Mouse (Mus musculus) forebrain, embryonic 10.5 days (tissue): Measurements from ENCODE around the gene Polr1b. TPM values are rescaled to one million over a fixed set of nuclear protein-coding genes. Genes with fewer than 3 reads are reported as not detected.

Experiments
- DNase-seq: peaks from one replicate; pipeline ENCODE4 v3.0.0-alpha.2; 2017; ENCODE audit warnings: low spot score; ENCODE audit errors: extremely low spot score
- H3K27ac ChIP-seq: fragments of 300-500 bp; sonication (generic); 2 replicates; pipeline ENCODE4 v1.5.1; 2016; ENCODE audit warnings: mild to moderate bottlenecking
- H3K27me3 ChIP-seq: fragments of 300-500 bp; sonication (generic); 2 replicates; pipeline ENCODE4 v1.6.1; 2016; ENCODE audit warnings: mild to moderate bottlenecking; ENCODE audit not compliant: poor library complexity, severe bottlenecking
- H3K36me3 ChIP-seq: fragments of 300-500 bp; sonication (generic); replicated peaks from 2 replicates; pipeline ENCODE4 v1.6.1; 2016; ENCODE audit warnings: mild to moderate bottlenecking, moderate library complexity
- H3K4me1 ChIP-seq: fragments of 300-500 bp; sonication (generic); 2 replicates; pipeline ENCODE4 v1.6.1; 2016
- H3K4me3 ChIP-seq: fragments of 300-500 bp; sonication (generic); 2 replicates; pipeline ENCODE4 v1.5.1; 2016; ENCODE audit warnings: mild to moderate bottlenecking, moderate library complexity
- H3K9me3 ChIP-seq: fragments of 300-500 bp; sonication (generic); 2 replicates; pipeline ENCODE4 v1.6.1; 2016; ENCODE audit warnings: mild to moderate bottlenecking, moderate library complexity
- WGBS: fragments of 180-500 bp; shearing (Covaris S2); methylation state at CpG from one replicate; pipeline ENCODE4 v1.1.7; 2016; 5-methylcytosine and 5-hydroxymethylcytosine counted together
- polyA plus RNA-seq: library from polyadenylated mRNA; unstranded; fragments of >200 nt; fragmentation: Nextera tagmentation; extraction: Ambion mirVana; gene quantifications from 2 replicates; pipeline ENCODE4 v1.2.1, GENCODE M21; 2016

Polr1b gene
- polyA plus RNA-seq = 47.6 and 48.8 TPM in 2 replicates

DNA sequence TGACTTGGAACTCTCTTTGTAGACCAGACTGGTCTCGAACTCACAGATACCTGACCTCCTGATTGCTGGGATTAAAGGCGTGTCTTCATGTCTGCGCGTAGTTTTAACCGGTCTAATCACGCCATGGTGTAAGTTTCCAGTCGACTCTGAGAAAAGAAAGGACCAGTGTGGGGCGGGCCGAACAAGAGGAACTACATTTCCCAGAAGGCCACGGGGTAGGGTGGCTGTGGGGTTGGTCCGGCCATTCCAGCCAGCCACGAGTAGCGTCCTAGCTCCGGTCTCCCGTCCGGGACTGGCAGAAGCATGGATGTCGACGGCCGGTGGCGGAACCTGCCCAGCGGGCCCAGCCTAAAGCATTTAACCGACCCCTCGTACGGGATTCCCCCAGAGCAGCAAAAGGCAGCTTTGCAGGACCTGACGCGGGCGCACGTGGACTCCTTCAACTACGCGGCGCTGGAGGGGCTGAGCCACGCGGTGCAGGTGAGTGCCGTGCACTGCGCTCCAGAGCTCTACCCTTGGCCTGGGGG lies at the start of gene Polr1b:
Gene Polr1b, plus strand, starts transcription at position 212 of the 527 bp plus-strand sequence.
- peaks cover 4% of the 10 kb centered on the region; the same call in 1 of the 2 replicates for H3K9me3 ChIP-seq
- peaks cover 17% of the 10 kb centered on the region for H3K4me1 ChIP-seq
- peak within 1 kb of the TSS; percentile 87 for H3K4me3 ChIP-seq
- peak; percentile 93 for DNase-seq
- H3K27ac ChIP-seq = peak within 1 kb of the TSS; percentile 89
- H3K36me3 ChIP-seq = peaks cover 34% of the 10 kb centered on the region
- WGBS = under 1% methylated on average over 35 of the region's 35 CpGs
- H3K27me3 ChIP-seq = no peaks in the 10 kb centered on the region

DNA sequence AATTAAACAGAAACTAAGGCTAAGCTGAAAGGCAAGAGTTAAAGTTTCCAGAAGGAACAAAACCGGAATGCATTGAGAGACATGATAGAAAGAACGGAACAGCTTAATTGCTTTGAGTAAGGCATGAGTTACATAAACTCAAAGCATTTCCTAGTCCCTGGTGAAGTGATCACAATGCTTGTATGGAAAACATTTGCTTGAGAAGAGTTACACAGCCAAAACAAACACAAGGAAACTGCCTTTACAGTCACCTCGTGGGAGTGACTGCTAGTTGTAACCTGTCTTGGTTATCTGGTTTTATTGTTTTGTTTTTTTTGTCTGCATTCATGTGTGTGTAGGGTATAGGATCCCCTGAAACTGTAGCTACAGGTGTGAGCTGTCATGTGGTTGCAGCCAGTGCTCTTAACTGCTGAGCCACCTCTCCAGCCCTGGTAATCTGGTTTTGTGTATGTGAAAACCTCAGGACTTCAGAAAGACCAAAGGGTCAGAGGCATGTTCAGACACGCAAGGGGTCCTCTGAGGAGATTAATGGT lies 48.3 kb upstream of the Polr1b start:
- no peak overlapping the region for H3K4me3 ChIP-seq
- no peak for DNase-seq
- H3K27me3 ChIP-seq = no peaks in the 10 kb centered on the region
- H3K27ac ChIP-seq = no peak overlapping the region
- WGBS = 86% methylated on average over 4 of the region's 4 CpGs
- peaks cover 8% of the 10 kb centered on the region; the same call in 1 of the 2 replicates for H3K9me3 ChIP-seq
- H3K36me3 ChIP-seq = no peaks in the 10 kb centered on the region
- no peaks in the 10 kb centered on the region for H3K4me1 ChIP-seq

DNA sequence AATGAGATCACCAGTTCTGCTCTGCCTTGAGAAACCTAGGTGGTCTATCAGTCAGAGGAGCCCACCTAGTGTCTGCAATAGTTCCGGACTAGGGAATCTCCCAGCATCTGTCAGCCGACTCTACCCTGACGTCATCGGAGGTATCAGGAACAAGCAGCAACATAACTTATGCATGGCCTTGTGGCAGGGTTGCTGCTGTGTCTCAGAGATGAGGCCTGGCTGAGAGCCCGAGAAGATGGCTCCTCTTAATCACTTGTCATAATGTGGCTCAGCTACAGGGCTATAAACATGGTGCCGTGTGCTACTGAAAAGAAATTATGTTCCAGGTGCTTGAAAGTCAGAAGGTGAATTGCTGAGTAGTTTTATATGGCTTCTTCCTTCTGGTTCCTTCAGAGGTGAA lies 45.1 kb upstream of the Polr1b start:
- no peaks in the 10 kb centered on the region for H3K4me1 ChIP-seq
- no peaks in the 10 kb centered on the region for H3K27me3 ChIP-seq
- WGBS = 92% methylated on average over 6 of the region's 6 CpGs
- H3K36me3 ChIP-seq = no peaks in the 10 kb centered on the region
- H3K27ac ChIP-seq = no peak overlapping the region
- no peak for DNase-seq
- peaks cover 19% of the 10 kb centered on the region for H3K9me3 ChIP-seq
- no peak overlapping the region for H3K4me3 ChIP-seq

DNA sequence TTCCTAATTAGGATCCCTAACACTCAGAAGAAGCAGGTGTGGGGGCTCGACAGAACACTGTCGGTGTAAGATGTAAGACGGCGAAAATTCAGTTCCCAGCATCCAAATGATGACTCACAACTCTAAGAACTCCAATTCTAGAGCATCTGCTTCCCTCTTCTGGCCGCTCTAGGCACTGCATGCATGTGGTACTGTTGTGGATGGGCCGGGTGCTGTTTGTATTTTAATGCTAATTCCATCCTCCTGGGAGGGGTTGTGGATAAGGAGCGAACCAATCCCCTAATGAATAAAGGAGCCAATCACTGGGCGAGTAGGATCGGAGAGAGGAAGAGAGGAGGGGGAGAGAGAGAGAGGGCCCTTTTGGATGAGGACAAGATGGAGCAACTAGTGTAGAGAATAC lies 44.2 kb upstream of the Polr1b start:
- no peak for DNase-seq
- Histone ChIP-seq H3K9me3 (peaks cover 19% of the 10 kb centered on the region), H3K4me1 (no peaks in the 10 kb centered on the region), H3K4me3 (no peak overlapping the region), H3K27me3 (no peaks in the 10 kb centered on the region), H3K27ac (no peak overlapping the region), H3K36me3 (no peaks in the 10 kb centered on the region)
- WGBS = 40% methylated on average over 9 of the region's 9 CpGs

DNA sequence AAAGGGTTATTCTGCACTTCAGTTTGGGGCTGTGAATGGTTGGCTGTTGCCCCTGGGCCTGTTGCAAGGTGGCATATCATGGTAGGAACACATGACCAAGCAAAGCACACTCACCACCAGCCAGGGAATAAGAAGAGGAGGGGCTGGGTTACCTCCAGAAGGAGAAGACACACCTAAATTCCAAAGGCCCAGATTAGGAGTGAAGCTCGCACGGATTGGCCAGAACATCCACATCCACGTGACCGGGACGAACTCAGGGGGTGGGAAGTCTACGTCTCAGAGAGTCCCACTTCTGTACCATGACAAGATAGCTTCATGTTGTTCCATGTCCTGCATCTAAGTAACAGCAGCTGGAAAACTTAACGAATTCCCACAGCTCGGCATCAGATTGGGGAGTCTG lies 43.5 kb upstream of the Polr1b start:
- H3K27ac ChIP-seq = no peak overlapping the region
- DNase-seq = no peak
- peaks cover 19% of the 10 kb centered on the region for H3K9me3 ChIP-seq
- 96% methylated on average over 8 of the region's 8 CpGs for WGBS
- H3K36me3 ChIP-seq = no peaks in the 10 kb centered on the region
- no peaks in the 10 kb centered on the region for H3K27me3 ChIP-seq
- no peak overlapping the region for H3K4me3 ChIP-seq
- H3K4me1 ChIP-seq = no peaks in the 10 kb centered on the region

DNA sequence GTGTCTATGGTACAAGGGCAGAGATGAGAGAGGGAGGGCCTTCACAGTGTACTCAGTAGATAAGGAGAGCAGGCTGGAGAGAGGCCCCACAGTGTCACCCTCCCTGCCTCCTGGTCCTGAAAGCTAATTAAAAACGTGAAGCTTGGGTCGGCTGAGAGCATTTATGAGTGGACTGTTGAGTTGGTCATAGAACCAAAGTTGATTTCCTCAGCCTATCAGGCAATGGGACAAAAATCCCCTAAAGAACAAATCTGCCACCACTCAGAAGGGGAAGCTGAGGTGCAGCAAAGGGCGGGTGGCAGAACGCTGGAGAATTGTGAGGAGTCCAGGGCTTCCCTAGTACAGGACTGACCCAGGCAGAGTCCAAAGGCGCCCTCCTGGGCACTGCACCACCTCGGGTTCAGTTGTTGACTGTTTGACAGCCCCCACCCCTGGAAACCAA lies 42.9 kb upstream of the Polr1b start:
- Histone ChIP-seq H3K4me3 (no peak overlapping the region), H3K36me3 (no peaks in the 10 kb centered on the region), H3K27ac (no peak overlapping the region), H3K27me3 (no peaks in the 10 kb centered on the region), H3K4me1 (no peaks in the 10 kb centered on the region), H3K9me3 (peaks cover 19% of the 10 kb centered on the region)
- no peak for DNase-seq
- 88% methylated on average over 6 of the region's 6 CpGs for WGBS

DNA sequence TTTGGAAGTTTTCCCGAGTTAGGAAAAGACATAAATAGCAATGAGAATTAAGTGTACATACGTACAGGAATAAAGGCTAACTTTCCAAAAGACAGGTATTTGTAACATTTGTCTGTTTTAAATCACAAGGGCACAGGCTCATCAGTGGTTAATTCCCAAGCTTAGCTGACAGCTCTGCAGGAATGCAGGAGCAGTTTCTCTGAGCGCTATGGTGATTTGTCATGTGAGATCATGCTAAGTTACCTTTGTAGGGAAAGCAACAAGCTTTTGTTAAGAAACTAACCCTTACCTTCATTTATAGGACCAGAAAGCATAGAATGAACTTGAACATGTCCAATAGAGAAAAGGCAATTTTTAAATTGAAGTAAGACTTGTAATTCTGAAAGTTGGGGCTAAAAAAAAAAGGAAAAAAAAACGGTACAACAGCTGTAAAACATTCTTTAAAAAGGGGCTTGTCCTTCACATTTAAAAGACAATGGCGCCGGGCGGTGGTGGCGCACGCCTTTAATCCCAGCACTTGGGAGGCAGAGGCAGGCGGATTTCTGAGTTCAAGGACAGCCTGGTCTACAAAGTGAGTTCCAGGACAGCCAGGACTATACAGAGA lies 39.2 kb upstream of the Polr1b start:
- 84% methylated on average over 10 of the region's 10 CpGs for WGBS
- no peaks in the 10 kb centered on the region for H3K36me3 ChIP-seq
- peaks cover 13% of the 10 kb centered on the region for H3K4me1 ChIP-seq
- no peaks in the 10 kb centered on the region for H3K27me3 ChIP-seq
- H3K27ac ChIP-seq = no peak overlapping the region
- no peak for DNase-seq
- H3K9me3 ChIP-seq = peaks cover 13% of the 10 kb centered on the region
- no peak overlapping the region for H3K4me3 ChIP-seq

DNA sequence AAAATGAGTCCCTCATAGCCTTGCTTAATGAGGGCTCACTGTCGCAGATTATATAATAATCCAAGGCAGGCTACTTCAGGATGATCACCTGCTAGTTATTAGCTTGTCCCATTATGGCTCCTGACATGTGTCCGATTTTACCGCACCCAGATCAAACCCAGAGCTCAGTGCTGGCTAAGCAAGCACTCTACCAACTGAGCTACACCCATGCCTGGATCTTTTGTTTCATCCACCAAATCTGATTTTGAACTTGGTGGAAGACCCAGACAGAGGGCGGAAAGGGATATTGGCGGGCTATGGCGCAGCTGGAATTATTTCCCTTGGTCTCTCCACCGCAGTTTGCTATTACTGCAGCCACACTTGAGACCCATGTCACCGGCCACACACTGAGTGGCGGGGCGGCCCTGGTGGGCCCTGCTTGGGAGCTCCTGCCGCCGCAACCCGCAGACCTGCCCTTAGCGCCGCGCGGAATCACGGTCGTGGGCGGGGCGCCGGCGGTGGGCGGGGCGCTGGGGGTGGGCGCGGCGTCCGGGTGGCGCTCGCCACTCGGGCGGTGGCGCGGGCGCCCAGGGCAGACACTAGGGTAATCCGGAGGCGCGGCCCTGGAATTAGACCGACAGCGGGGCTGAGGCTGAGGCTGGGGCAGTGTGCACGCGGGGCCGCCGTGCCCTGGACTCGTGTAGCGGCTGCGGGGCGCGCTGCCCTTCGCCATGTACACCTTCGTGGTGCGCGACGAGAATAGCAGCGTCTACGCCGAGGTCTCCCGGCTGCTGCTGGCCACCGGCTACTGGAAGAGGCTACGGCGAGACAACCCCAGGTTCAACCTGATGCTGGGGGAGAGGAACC lies 35.1 kb upstream of the Polr1b start, which contains the start of gene Ttl:
Gene Ttl, plus strand, starts transcription at position 506 of the 846 bp plus-strand sequence.
- DNase-seq = peak; percentile 78
- peaks cover 25% of the 10 kb centered on the region for H3K4me1 ChIP-seq
- peaks cover 21% of the 10 kb centered on the region for H3K36me3 ChIP-seq
- peak within 1 kb of the TSS; percentile 90 for H3K27ac ChIP-seq
- H3K9me3 ChIP-seq = peaks cover 6% of the 10 kb centered on the region; the same call in 1 of the 2 replicates
- H3K4me3 ChIP-seq = peak within 1 kb of the TSS; percentile 90
- 1% methylated on average over 62 of the region's 62 CpGs for WGBS
- no peaks in the 10 kb centered on the region for H3K27me3 ChIP-seq

DNA sequence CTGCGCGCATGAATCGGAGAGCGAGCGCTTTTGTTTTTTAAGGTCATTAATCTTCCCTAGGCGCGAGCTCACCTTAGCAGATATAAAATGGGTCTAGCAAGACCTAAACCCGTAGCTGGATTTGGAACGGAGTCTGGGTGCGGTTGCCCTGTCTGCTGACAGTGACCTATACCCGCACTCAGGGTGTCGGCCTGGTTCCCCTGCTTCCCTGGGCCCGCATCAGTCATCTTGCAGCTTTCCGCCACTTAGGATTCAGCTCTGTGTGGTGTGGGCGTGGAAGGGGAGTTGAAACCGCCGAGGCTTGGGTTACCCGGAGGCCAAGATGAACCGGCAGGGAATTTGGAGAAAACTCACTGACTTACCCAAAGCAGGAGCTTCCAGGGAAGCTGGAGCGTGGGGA lies 34.5 kb upstream of the Polr1b start:
- under 1% methylated on average over 20 of the region's 20 CpGs for WGBS
- Histone ChIP-seq H3K4me1 (peaks cover 25% of the 10 kb centered on the region), H3K4me3 (peak overlapping the region; percentile 90), H3K36me3 (peaks cover 21% of the 10 kb centered on the region), H3K27ac (peak overlapping the region; percentile 90), H3K9me3 (peaks cover 6% of the 10 kb centered on the region; the same call in 1 of the 2 replicates), H3K27me3 (no peaks in the 10 kb centered on the region)
- DNase-seq = peak; percentile 60

DNA sequence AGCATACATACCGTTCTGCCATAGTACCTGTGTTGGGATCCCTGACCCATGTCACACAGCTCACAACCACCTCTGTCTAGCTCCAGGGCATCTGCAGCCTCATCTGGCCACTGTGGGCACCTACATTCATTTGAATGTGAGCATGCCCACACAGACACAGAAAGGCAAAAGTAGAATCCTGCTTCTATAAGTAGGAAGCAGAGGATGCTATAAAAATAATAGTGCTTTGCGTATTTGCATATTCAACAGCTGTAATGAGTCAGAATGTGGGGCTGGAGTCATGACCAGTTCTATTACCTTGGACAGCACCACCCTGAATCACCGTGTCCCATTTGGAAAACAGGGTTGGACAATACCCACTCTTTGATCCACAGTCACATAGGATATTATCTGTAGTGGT lies 30.5 kb upstream of the Polr1b start:
- peaks cover 21% of the 10 kb centered on the region for H3K36me3 ChIP-seq
- WGBS = 89% methylated on average over 3 of the region's 3 CpGs
- H3K9me3 ChIP-seq = peaks cover 6% of the 10 kb centered on the region; the same call in 1 of the 2 replicates
- no peak overlapping the region for H3K4me3 ChIP-seq
- no peak overlapping the region for H3K27ac ChIP-seq
- DNase-seq = no peak
- H3K27me3 ChIP-seq = no peaks in the 10 kb centered on the region
- H3K4me1 ChIP-seq = peaks cover 19% of the 10 kb centered on the region

DNA sequence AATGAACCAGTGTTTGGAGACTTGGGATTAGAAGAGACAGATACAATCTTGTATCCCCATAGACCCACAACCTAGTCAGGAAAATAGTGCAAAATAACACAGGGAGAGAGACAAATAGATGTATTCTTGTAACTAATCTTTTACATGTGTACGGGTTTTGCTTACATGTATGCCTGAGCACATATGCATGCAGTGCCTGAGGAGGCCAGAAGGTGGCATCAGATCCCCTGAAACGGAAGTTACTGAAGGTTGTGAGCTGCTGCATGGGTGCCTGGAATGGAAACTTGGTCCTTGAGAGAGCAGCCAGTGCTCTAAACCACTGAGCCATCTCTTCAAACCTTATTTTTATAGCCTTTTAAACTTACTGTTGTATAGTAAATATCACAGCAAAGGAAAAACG lies 22.5 kb upstream of the Polr1b start:
- no peak overlapping the region for H3K4me3 ChIP-seq
- peaks cover 69% of the 10 kb centered on the region for H3K36me3 ChIP-seq
- H3K27me3 ChIP-seq = no peaks in the 10 kb centered on the region
- no peaks in the 10 kb centered on the region for H3K9me3 ChIP-seq
- WGBS = 84% methylated on average over 3 of the region's 3 CpGs
- no peak for DNase-seq
- no peaks in the 10 kb centered on the region for H3K4me1 ChIP-seq
- no peak overlapping the region for H3K27ac ChIP-seq

DNA sequence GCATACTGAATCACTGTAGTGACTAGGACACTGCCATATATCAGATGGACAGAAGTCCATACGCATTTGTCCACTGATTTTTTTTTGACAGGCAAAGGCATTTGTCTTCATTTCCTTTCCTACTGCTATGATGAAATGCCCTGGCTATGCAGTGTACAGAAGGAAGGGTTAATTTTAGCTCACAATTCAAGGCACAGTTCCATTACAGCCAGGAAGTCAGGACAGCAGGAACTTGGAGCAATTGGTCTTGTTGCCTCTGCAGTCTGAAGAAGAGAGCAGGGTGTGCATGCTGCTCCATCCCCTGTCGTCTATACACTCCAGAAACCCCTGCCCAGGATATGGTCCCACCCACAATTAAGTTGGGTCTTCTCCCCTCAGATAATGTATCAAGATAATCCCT lies 21.6 kb upstream of the Polr1b start:
- no peak overlapping the region for H3K4me3 ChIP-seq
- H3K27ac ChIP-seq = no peak overlapping the region
- H3K4me1 ChIP-seq = no peaks in the 10 kb centered on the region
- DNase-seq = no peak
- no peaks in the 10 kb centered on the region for H3K9me3 ChIP-seq
- 82% methylated on average over 2 of the region's 2 CpGs for WGBS
- H3K27me3 ChIP-seq = no peaks in the 10 kb centered on the region
- H3K36me3 ChIP-seq = peaks cover 73% of the 10 kb centered on the region
